Mouse (Mus musculus) kidney, adult 2 months (tissue): ENCODE measurements around the gene Dnttip2.

Experiments
- CTCF ChIP-seq: fragments of 200-500 bp; conservative IDR thresholded peaks from 2 replicates; pipeline ENCODE4 v1.5.1; 2011; ENCODE audit warnings: low read depth, mild to moderate bottlenecking, control low read depth, low read length, moderate library complexity, mixed read lengths; ENCODE audit not compliant: insufficient read depth, insufficient read length
- POLR2A ChIP-seq: fragments of 200-500 bp; IDR thresholded peaks from one replicate; pipeline ENCODE4 v1.6.1; 2011; ENCODE audit warnings: low read depth, low read length, control low read depth

- no peak for TF ChIP-seq POLR2A
- no peak; the same call in 1 of the 2 replicates for TF ChIP-seq CTCF
These were observed 564 bp upstream of the Dnttip2 start for GRCm38 (mm10) chr3:122273407-122274240.
